Mouse (Mus musculus) CD8-positive naive resting alpha-beta T cell, adult 2 months (primary cell): ENCODE data around the gene Vapb.

Source experiments
- DNase-seq, 2 experiments: peaks; one replicate each; pipeline ENCODE4 v3.0.0; 2022; ENCODE audit warnings: low read depth in 2 of 2, low spot score in 2 of 2

The Vapb gene

GRCm38 (mm10) chr2:173734426-173734825 is 2.9 kb upstream of the Vapb start:
- no peak for DNase-seq

DNA sequence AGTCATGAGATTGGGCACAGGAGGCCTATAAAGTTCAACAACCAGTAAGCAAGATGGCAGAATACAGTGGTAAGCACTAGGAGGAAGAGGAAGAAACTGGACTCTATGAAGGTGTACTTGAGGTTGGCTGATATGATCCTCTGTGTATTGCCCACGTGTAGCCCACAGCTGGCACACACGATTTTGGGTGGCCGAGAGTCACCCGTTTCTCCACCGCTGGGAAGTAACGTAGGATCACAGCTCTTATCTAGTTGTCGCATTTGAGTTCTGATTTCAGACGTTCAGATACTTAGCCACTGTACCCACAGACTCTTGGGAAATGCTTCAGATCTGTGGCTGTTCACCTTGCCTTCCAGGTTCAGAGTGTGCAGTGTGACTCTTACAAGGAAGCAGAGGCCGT is 921 bp downstream of the Vapb start:
- no peak for DNase-seq

- DNase-seq: no peak
These were observed 1.8 kb downstream of the Vapb start for GRCm38 (mm10) chr2:173739107-173739506.

GRCm38 (mm10) chr2:173742090-173742489 is 4.8 kb downstream of the Vapb start:
- DNase-seq: no peak

DNA sequence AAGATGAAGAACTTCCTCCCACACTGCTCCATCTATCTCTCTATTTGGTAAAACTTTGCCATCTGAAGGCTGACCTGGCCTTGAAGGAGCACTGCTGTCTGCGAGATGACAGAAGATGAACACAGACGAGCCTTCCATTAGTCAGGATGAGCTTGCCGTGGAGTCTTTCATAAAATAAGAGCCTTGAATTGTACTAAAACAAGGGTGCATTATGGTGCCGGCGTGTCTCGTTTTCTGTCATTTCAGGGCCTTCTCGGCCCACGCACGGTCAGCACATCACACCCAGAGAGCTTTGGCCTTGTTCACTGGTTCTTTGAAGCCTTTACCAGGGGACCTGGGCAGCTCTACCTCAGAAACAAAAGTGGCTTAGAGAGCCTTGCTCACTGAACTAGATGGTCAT is 5.4 kb downstream of the Vapb start:
- DNase-seq: no peak

GRCm38 (mm10) chr2:173744070-173744815 is 6.9 kb downstream of the Vapb start:
- no peak for DNase-seq

GRCm38 (mm10) chr2:173748961-173749659 is 11.8 kb downstream of the Vapb start:
- no peak for DNase-seq

- DNase-seq: no peak
These were observed 18.3 kb downstream of the Vapb start for GRCm38 (mm10) chr2:173755433-173756144.

DNA sequence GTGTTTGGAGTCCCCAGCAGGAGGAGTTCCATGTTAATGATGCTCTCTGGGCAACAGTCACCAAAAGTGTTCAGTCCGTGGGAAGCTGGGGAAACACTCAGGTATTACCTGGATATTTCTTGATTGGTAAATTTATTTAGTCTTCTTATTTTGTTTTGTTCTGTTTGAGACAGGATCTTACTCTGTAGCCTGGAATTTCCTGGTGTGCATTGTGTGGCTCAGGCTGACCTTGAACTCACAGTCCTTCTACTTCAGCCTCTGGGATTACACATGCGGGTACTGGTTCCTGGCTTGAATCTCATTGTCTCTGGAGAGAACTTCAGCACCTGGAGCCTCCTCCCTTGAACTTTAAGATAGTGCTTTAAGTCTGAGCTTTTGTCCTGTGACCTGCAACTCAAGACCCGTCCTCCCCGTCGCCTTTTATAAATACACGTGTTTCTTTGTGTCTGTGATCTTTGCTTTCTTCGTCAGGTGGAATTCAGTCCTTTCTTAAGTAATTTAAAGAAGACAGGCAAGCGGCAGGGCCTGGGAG is 20.4 kb downstream of the Vapb start:
- no peak for DNase-seq

DNA sequence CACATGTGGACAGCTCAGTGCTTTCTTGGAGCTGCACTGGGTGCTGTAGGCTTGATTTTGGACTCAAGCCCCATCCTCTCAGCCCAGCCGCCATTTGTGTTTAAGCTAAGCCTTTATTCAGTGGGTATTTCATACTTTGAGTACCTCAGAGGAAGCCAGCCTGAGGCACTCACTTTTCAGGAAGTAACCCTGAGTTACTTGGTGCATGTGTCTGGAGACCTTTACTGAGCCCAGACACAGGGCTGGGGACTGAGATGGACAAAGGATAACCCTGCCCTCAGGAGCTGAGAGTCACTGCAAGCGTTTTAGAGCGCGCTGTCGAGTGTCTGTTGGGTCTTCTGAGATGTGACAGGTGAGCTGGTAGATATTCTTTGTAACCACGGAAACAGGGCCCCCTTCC is 23.3 kb downstream of the Vapb start:
- no peak for DNase-seq

- DNase-seq: no peak
These were observed 27.3 kb downstream of the Vapb start for GRCm38 (mm10) chr2:173764629-173765028.

DNA sequence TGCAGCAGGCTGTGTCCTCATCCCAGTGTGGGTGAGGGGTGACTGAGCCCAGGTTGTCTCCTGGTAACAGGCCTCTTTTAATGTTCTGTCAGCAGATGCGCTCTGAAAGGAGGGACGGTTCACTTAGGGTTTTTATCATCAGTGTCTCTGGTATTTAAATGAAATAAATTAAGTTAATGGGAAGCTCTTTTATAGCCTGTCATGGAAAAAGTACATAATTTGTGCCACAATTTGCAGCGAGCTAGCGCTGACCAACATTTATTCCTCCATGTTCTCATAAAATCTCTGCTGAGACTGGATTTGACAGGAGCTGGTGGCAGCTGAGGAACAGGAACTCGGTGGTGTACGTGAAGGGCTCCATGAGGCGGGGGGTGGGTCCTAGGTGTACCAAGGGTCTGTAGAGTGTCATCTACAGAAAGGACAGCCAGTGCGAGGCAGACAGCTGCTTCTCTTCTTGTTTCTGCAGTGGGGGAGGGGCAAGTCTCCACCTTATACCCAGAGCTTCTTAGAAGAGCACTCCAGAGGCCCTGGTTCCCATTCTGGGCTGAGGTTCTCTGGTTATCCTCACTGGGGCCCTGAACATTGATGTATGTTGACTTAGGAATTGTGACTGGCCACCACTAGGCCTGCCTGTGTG is 30.8 kb downstream of the Vapb start:
- no peak for DNase-seq

DNA sequence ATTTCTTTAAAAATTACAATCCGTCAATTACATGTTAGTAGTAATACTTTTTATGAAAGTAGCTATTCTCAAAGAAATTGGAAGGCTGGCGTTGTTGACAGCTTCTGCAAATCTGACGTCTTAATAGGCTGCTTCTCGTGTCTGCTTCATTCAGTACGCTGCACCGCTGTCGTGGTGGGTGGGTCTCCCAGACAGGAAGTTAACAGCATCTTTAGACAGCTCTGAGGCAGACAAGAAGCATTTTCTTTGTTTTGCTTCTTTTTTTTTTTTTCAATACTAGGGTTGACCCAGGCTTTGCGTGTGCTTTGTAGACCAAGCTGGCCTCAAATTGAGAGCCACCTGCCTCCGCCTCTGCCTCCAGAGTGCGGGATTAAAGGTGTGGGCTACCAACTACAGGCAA is 31.9 kb downstream of the Vapb start:
- peak in 1 of 2 experiments; percentile 13 for DNase-seq

DNA sequence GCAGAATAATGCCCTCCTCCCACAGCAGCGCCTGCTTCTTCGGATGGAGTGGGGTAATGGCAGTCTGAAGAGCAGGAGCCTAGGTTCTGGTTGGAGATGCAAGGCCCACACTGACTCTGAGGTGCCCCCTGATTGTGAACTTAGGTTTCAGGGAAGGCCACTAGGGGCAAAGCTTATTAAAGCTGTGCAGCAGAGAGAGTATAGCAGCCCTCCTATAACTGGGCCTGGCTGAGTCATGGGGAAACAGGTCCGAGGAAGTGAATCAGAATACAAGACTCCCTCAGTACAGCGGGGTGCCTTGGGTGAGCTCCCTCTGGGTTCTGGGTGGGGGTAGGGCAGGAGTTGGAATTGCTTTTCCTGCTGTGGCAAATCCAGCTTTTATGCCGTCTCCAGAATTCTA is 33.3 kb downstream of the Vapb start:
- no peak for DNase-seq

DNA sequence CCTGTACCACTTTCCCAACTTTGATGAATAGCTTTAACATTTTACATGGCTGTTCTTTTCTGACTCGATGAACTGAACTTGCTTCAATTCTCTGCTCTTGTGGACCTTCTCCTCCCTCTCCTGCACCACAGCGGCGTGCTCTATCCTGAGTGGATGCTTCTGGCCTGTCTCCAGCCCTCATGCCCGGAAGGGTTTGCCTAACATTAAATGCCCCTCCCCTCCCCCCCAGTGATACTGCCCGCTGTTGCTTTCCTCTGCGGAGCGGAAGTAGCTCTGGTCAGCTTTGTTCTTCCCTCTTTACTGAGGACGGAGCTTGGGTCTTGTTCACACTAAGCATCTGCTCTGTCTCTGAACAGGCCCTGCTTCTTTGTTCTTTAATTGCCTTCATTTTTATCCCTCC is 34.4 kb downstream of the Vapb start:
- DNase-seq: no peak

GRCm38 (mm10) chr2:173775556-173775955 is 38.2 kb downstream of the Vapb start:
- no peak for DNase-seq

DNA sequence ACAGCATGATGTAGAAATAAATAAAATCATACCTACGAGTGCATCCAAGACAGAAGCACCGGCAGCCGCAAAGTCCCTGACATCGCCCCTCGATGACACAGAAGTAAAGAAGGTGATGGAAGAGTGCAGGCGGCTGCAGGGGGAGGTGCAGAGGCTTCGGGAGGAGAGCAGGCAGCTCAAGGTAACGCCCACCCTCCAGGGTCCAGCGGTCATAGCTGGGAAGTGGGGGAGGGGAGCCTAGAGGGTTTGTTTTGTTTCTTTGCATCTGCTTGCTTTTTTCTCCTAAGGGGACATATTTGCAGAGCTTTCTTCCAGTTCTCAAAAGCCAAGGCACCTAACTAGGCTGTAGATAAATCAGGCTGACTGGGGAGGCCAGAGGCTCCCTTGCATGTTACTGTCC is 38.8 kb downstream of the Vapb start:
- no peak for DNase-seq

DNA sequence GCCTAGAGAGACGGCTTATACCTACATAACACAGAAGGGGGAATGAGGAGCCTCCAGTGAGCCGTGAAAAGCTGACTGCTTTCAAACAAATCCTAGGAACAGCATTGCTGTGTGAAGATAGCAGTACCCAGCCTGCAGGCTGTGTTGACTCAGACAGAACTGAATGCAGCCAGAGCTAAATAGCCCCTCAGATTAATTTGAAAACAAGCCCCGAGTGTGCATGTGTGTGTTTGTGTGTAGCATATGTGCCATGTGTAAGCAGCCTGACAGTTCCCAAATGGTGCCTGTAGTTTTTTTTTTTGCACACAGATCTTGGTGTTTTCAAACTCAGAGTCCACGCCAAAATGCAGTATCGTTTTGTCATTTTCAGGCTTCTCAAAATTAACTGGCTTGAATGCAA is 43.6 kb downstream of the Vapb start:
- DNase-seq: no peak

GRCm38 (mm10) chr2:173784366-173784765 is 47.1 kb downstream of the Vapb start:
- DNase-seq: no peak

- no peak for DNase-seq
These were observed 47.6 kb downstream of the Vapb start for GRCm38 (mm10) chr2:173784884-173785283.
